Mouse (Mus musculus) heart, adult 2 months (tissue): ENCODE data around the gene Gm13277.
"Not testable (repeated sequence)": the region's sequence is repeated elsewhere in the genome, so short reads cannot be mapped to it uniquely, and the experiment has no call there.

Source experiments
- EP300 ChIP-seq: fragments of 200-500 bp; IDR thresholded peaks from 2 replicates; pipeline ENCODE4 v1.6.1; 2011; ENCODE audit warnings: low read depth, low read length, control low read depth; ENCODE audit not compliant: insufficient read depth
- POLR2A ChIP-seq: fragments of 200-500 bp; IDR thresholded peaks from 2 replicates; pipeline ENCODE4 v1.6.1; 2011; ENCODE audit warnings: mild to moderate bottlenecking, low read depth, low read length, control low read depth; ENCODE audit not compliant: insufficient read depth

GRCm38 (mm10) chr4:88793936-88794675, 5.7 kb downstream of the Gm13277 start, which contains the start of gene Gm13275:
- not testable (repeated sequence) for TF ChIP-seq EP300, POLR2A
